Mouse (Mus musculus) liver, embryonic 13.5 days (tissue): ENCODE data around the gene Sgsh. TPM values are rescaled to one million over a fixed set of nuclear protein-coding genes. Genes with fewer than 3 reads are reported as not detected.

Experiments
- ATAC-seq: fragments of 200-750 bp; cut with Nextera tagmentation; 2 replicates; pipeline ENCODE4 v1.8.0; 2017; ENCODE audit warnings: low read depth, mild to moderate bottlenecking, moderate number of reproducible peaks, moderate library complexity
- DNase-seq: peaks from one replicate; pipeline ENCODE4 v3.0.0; 2022
- H3K27ac ChIP-seq: fragments of 300-500 bp; sonication (generic); 2 replicates; pipeline ENCODE4 v1.5.1; 2015; ENCODE audit warnings: moderate library complexity, mild to moderate bottlenecking, inconsistent platforms
- H3K27me3 ChIP-seq: fragments of 300-500 bp; sonication (generic); 2 replicates; pipeline ENCODE4 v1.6.1; 2015; ENCODE audit warnings: mild to moderate bottlenecking, inconsistent platforms
- H3K36me3 ChIP-seq: fragments of 300-500 bp; sonication (generic); 2 replicates; pipeline ENCODE4 v1.6.1; 2015; ENCODE audit warnings: mild to moderate bottlenecking, inconsistent platforms
- H3K4me1 ChIP-seq: fragments of 300-500 bp; sonication (generic); replicated peaks from 2 replicates; pipeline ENCODE4 v1.6.1; 2015; ENCODE audit warnings: inconsistent platforms
- H3K4me2 ChIP-seq: fragments of 300-500 bp; sonication (generic); 2 replicates; pipeline ENCODE4 v1.6.1; 2015; ENCODE audit warnings: inconsistent platforms, mild to moderate bottlenecking, moderate library complexity
- H3K4me3 ChIP-seq: fragments of 300-500 bp; sonication (generic); replicated peaks from 2 replicates; pipeline ENCODE4 v1.5.1; 2015; ENCODE audit warnings: mild to moderate bottlenecking, inconsistent platforms
- H3K9ac ChIP-seq: fragments of 300-500 bp; sonication (generic); 2 replicates; pipeline ENCODE4 v1.6.1; 2015; ENCODE audit warnings: mild to moderate bottlenecking, inconsistent platforms
- H3K9me3 ChIP-seq: fragments of 300-500 bp; sonication (generic); replicated peaks from 2 replicates; pipeline ENCODE4 v1.6.1; 2016; ENCODE audit warnings: inconsistent platforms
- WGBS: fragments of 180-500 bp; shearing (Covaris S2); methylation state at CpG from one replicate; pipeline ENCODE4 v1.1.7; 2015; ENCODE audit not compliant: insufficient replicate concordance; 5-methylcytosine and 5-hydroxymethylcytosine counted together
- polyA plus RNA-seq: library from polyadenylated mRNA; unstranded; fragments of >200 nt; fragmentation: Nextera tagmentation; extraction: Ambion mirVana; gene quantifications from 2 replicates; pipeline ENCODE4 v1.2.1, GENCODE M21; 2015

Gene Sgsh
- polyA plus RNA-seq = 2.2 and 2.7 TPM in 2 replicates

GRCm38 (mm10) chr11:119355443-119356385 is at the start of gene Sgsh, which contains the start of gene Slc26a11:
Sgsh (minus strand) TSS chr11:119355536.
Slc26a11 (plus strand) TSS chr11:119355557.
- Histone ChIP-seq H3K4me2 (peak within 1 kb of the TSS; percentile 94), H3K27ac (peak within 1 kb of the TSS; percentile 82), H3K27me3 (0 out of 2 replicates have a peak, but pooled peaks cover 7% of the 10 kb centered on the region), H3K4me3 (peak within 1 kb of the TSS; percentile 74), H3K36me3 (no peaks in the 10 kb centered on the region), H3K4me1 (peaks cover 28% of the 10 kb centered on the region), H3K9me3 (no peaks in the 10 kb centered on the region), H3K9ac (peak within 1 kb of the TSS; percentile 77)
- ATAC-seq = peak; percentile 84
- WGBS = 5% methylated on average over 39 of the region's 40 CpGs
- DNase-seq = peak; percentile 78

GRCm38 (mm10) chr11:119404627-119405026 is 49.3 kb upstream of the Sgsh start:
- no peaks in the 10 kb centered on the region for H3K27me3 ChIP-seq
- no peak overlapping the region for H3K4me2 ChIP-seq
- H3K9ac ChIP-seq = no peak overlapping the region
- 56% methylated on average over 5 of the region's 5 CpGs for WGBS
- no peak for ATAC-seq
- no peak for DNase-seq
- no peak overlapping the region for H3K27ac ChIP-seq
- H3K9me3 ChIP-seq = no peaks in the 10 kb centered on the region
- H3K36me3 ChIP-seq = peaks cover 56% of the 10 kb centered on the region
- no peak overlapping the region for H3K4me3 ChIP-seq
- no peaks in the 10 kb centered on the region for H3K4me1 ChIP-seq

GRCm38 (mm10) chr11:119402501-119403160 is 47.3 kb upstream of the Sgsh start:
- peak overlapping the region; percentile 6; the same call in 1 of the 2 replicates for H3K27ac ChIP-seq
- H3K4me3 ChIP-seq = no peak overlapping the region
- H3K27me3 ChIP-seq = no peaks in the 10 kb centered on the region
- no peak for ATAC-seq
- H3K4me2 ChIP-seq = no peak overlapping the region
- H3K4me1 ChIP-seq = no peaks in the 10 kb centered on the region
- H3K9me3 ChIP-seq = no peaks in the 10 kb centered on the region
- WGBS = 66% methylated on average over 11 of the region's 11 CpGs
- DNase-seq = no peak
- H3K36me3 ChIP-seq = peaks cover 39% of the 10 kb centered on the region
- no peak overlapping the region for H3K9ac ChIP-seq

GRCm38 (mm10) chr11:119396461-119396860 is 41.1 kb upstream of the Sgsh start:
- Histone ChIP-seq H3K9me3 (no peaks in the 10 kb centered on the region), H3K36me3 (peaks cover 6% of the 10 kb centered on the region), H3K4me2 (no peak overlapping the region), H3K4me3 (no peak overlapping the region), H3K4me1 (peaks cover 42% of the 10 kb centered on the region), H3K9ac (no peak overlapping the region), H3K27me3 (no peaks in the 10 kb centered on the region), H3K27ac (no peak overlapping the region)
- no peak for ATAC-seq
- 70% methylated on average over 7 of the region's 7 CpGs for WGBS
- DNase-seq = no peak

GRCm38 (mm10) chr11:119395931-119396330 is 40.6 kb upstream of the Sgsh start:
- 60% methylated on average over 13 of the region's 13 CpGs for WGBS
- Histone ChIP-seq H3K4me3 (no peak overlapping the region), H3K9me3 (no peaks in the 10 kb centered on the region), H3K4me1 (peaks cover 47% of the 10 kb centered on the region), H3K4me2 (no peak overlapping the region), H3K9ac (no peak overlapping the region), H3K27me3 (no peaks in the 10 kb centered on the region), H3K27ac (no peak overlapping the region), H3K36me3 (peaks cover 6% of the 10 kb centered on the region)
- ATAC-seq (no peak), DNase-seq (no peak)

DNA sequence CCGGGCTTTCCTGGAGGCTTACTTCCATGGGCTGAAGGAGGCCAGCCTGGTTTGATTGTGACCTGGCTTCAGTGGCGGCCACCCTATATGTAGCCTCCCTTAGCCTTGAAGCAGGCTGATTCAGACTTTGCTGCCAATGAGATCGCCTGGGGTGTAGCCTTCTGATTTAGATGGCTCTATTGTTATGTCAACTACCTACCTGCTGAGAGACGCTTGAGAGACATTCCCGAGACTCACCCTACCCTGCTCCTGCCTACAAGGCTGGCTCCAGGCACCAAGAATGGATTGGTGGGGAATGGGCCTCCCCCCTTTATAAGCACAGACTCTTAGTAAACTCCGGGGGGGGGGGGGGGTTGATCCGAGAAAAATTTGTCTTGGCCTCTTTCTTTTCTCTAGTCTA is 40.1 kb upstream of the Sgsh start:
- peaks cover 6% of the 10 kb centered on the region for H3K36me3 ChIP-seq
- no peak overlapping the region for H3K27ac ChIP-seq
- ATAC-seq (no peak), DNase-seq (no peak)
- peaks cover 53% of the 10 kb centered on the region for H3K4me1 ChIP-seq
- H3K27me3 ChIP-seq = peaks cover 5% of the 10 kb centered on the region
- H3K4me2 ChIP-seq = 0 out of 2 replicates have a peak overlapping the region, but pooled peaks have one; percentile 95
- 59% methylated on average over 7 of the region's 7 CpGs for WGBS
- no peak overlapping the region for H3K9ac ChIP-seq
- no peaks in the 10 kb centered on the region for H3K9me3 ChIP-seq
- no peak overlapping the region for H3K4me3 ChIP-seq

GRCm38 (mm10) chr11:119394210-119394609 is 38.9 kb upstream of the Sgsh start:
- H3K4me2 ChIP-seq = peak overlapping the region; percentile 95
- H3K9ac ChIP-seq = peak overlapping the region; percentile 82; the same call in 1 of the 2 replicates
- no peak overlapping the region for H3K27ac ChIP-seq
- peaks cover 6% of the 10 kb centered on the region for H3K36me3 ChIP-seq
- H3K27me3 ChIP-seq = peaks cover 17% of the 10 kb centered on the region
- ATAC-seq = no peak
- H3K4me3 ChIP-seq = peak overlapping the region; percentile 81
- WGBS = 66% methylated on average over 6 of the region's 6 CpGs
- no peaks in the 10 kb centered on the region for H3K9me3 ChIP-seq
- no peak for DNase-seq
- H3K4me1 ChIP-seq = peaks cover 63% of the 10 kb centered on the region

DNA sequence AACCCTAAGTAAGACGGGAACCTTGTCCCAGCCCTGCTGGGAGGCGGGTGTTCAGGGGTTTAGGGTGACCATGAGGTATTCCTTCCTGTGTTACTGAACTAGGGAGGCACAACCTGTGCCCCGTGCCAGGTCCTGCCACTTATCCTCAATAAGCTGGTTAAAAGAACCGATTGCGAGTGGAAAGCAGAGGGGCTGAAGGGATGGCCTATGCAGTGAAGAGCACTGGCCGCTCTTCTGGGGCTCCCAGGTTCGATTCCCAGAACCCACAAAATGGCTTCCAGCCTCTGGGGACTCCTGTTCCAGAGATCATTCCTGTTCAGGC is 38.1 kb upstream of the Sgsh start:
- ATAC-seq (no peak), DNase-seq (no peak)
- WGBS = 24% methylated on average over 7 of the region's 7 CpGs
- peak overlapping the region; percentile 80 for H3K27ac ChIP-seq
- no peaks in the 10 kb centered on the region for H3K9me3 ChIP-seq
- H3K9ac ChIP-seq = peak overlapping the region; percentile 82
- H3K36me3 ChIP-seq = peaks cover 6% of the 10 kb centered on the region
- peak overlapping the region; percentile 95 for H3K4me2 ChIP-seq
- peak overlapping the region; percentile 81 for H3K4me3 ChIP-seq
- peaks cover 63% of the 10 kb centered on the region for H3K4me1 ChIP-seq
- H3K27me3 ChIP-seq = peaks cover 25% of the 10 kb centered on the region

GRCm38 (mm10) chr11:119392800-119393482 is 37.6 kb upstream of the Sgsh start, which contains the start of gene Rnf213:
Rnf213 (plus strand) TSS chr11:119393100.
- peak within 1 kb of the TSS; percentile 80 for H3K27ac ChIP-seq
- H3K27me3 ChIP-seq = peaks cover 30% of the 10 kb centered on the region
- H3K4me3 ChIP-seq = peak within 1 kb of the TSS; percentile 81
- H3K4me2 ChIP-seq = peak within 1 kb of the TSS; percentile 95
- H3K36me3 ChIP-seq = peaks cover 6% of the 10 kb centered on the region
- WGBS = 1% methylated on average over 19 of the region's 19 CpGs
- DNase-seq = peak; percentile 63
- ATAC-seq = peak; percentile 67
- no peaks in the 10 kb centered on the region for H3K9me3 ChIP-seq
- H3K9ac ChIP-seq = peak within 1 kb of the TSS; percentile 82
- peaks cover 63% of the 10 kb centered on the region for H3K4me1 ChIP-seq

DNA sequence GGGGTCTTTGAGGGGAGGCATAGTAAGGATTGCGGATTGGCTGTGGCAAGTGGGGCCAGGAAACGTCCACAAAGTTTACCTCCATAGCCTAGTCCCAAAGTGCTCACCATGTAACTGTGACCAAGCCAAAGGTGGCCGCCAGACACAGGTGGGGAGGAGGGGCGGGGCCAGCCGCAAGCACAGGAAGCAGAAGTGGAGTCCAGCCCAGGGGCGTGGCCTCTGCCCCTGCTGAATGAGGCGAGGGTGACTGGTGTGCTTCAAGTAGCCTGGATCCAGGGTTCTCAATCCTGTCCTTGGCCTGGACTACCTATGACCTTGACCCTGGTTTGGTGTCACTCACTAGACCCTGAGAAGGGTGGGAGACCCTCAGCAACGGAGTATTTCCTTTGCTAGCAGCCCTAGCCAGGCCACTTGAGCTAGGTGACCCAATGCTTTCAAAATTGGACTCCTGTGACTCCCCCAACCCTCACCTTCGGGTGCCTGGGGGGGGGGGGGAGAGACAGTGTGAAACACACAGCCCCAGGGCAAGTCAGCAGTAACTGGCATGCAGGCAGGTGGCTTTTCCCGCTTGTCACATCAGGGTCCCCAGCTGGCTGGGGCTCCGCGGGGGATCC is 36.8 kb upstream of the Sgsh start:
- WGBS = 5% methylated on average over 12 of the region's 12 CpGs

More for the DNA sequence above, 36.8 kb upstream of the Sgsh start:
- Histone ChIP-seq H3K4me2 (peak overlapping the region; percentile 95), H3K4me1 (peaks cover 63% of the 10 kb centered on the region), H3K4me3 (peak overlapping the region; percentile 81), H3K9ac (peak overlapping the region; percentile 82), H3K27me3 (peaks cover 35% of the 10 kb centered on the region), H3K36me3 (peaks cover 6% of the 10 kb centered on the region), H3K27ac (peak overlapping the region; percentile 80), H3K9me3 (no peaks in the 10 kb centered on the region)
- peak; percentile 72 for ATAC-seq
- DNase-seq = peak; percentile 76
